Mouse (Mus musculus) hematopoietic stem cell, adult 5-6 weeks (primary cell): ENCODE measurements around the gene Cltc. TPM values are rescaled to one million over a fixed set of nuclear protein-coding genes. Genes with fewer than 3 reads are reported as not detected.
A peak's percentile ranks its signal among the peaks of the same experiment; 100 is the strongest.

Experiments
- ATAC-seq, 2 experiments: fragments of 125-278 bp in 1 of 2; replicated peaks in 1 of 2; 2 replicates each; pipeline ENCODE4 v1.8.0; 2016 to 2017; ENCODE audit warnings: inconsistent platforms in 2 of 2, mild to moderate bottlenecking in 2 of 2, moderate number of reproducible peaks in 2 of 2, low read depth in 1 of 2, moderate TSS enrichment in 1 of 2; ENCODE audit not compliant: low FRiP score in 2 of 2, poor library complexity in 2 of 2, severe bottlenecking in 2 of 2, insufficient read depth in 1 of 2, low TSS enrichment in 1 of 2
- total RNA-seq: library from RNA; stranded (forward); fragments of 172-1452, 232-1000 nt; gene quantifications from 2 replicates; pipeline ENCODE4 v1.2.3, GENCODE M21; 2017

Cltc gene
- total RNA-seq, 1 experiment from 2014 or later = 137 TPM

DNA sequence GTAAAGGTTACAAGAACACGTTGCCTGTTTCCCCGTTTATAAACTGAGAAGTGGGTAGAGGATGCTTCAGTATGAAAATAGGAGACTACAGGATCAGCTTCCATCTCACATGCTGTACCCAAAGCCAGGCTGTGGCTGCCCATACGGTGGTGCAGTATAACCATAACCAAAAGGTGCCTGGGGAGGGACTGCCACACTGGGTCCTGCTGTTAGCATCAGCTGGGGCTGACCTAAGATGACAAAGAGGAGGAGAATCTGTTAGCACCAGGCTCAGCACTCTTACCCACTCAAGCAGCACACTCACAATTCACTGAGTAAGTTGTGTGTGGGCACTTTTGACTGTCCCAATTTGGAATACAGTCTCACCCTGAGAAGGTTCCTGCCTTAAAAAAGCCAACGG is 61.9 kb downstream of the Cltc start:
- no peak for ATAC-seq

GRCm38 (mm10) chr11:86692546-86692945 is 64.8 kb downstream of the Cltc start:
- no peak for ATAC-seq

- ATAC-seq = no peak
Measured at GRCm38 (mm10) chr11:86691956-86692355, 65.4 kb downstream of the Cltc start.

- ATAC-seq = no peak
Measured at GRCm38 (mm10) chr11:86691482-86691881, 65.9 kb downstream of the Cltc start.

DNA sequence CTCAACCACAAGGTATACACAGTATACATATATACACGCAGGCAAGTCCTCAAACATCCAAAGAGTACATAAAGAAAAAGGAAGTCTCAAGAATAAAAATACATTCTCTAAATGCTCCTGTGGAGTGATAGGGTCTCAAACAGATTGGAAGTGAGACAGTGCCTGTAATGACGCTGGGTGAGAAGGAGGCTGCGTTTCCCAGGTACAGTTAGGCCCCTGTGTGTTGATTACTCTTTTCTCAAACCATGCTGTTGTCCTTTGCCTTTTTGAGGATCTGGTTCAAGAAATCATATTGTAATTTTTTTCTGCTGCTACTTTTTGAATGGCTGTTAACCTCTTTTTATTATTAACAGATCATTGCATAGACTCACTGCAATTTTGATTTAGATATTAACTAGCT is 67.0 kb downstream of the Cltc start:
- ATAC-seq = no peak

DNA sequence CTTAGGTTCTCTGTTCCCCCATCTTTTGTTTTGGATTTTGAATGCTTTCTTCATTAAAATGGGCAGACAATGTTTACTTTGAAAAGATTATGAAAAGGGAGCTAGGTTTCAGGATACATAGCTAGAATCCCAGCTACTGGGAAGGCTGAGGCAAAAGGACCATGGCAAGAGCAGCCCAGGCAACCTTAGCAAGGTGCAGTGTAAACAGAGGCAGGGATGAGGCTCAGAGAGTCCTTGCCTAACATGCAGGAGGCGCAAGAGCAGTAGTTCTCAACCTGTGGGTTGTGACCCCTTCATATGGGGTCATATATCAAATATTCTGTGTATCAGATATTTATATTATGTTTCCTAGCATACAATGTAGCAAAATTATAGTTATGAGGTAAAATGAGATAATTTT is 72.0 kb downstream of the Cltc start:
- no peak for ATAC-seq

DNA sequence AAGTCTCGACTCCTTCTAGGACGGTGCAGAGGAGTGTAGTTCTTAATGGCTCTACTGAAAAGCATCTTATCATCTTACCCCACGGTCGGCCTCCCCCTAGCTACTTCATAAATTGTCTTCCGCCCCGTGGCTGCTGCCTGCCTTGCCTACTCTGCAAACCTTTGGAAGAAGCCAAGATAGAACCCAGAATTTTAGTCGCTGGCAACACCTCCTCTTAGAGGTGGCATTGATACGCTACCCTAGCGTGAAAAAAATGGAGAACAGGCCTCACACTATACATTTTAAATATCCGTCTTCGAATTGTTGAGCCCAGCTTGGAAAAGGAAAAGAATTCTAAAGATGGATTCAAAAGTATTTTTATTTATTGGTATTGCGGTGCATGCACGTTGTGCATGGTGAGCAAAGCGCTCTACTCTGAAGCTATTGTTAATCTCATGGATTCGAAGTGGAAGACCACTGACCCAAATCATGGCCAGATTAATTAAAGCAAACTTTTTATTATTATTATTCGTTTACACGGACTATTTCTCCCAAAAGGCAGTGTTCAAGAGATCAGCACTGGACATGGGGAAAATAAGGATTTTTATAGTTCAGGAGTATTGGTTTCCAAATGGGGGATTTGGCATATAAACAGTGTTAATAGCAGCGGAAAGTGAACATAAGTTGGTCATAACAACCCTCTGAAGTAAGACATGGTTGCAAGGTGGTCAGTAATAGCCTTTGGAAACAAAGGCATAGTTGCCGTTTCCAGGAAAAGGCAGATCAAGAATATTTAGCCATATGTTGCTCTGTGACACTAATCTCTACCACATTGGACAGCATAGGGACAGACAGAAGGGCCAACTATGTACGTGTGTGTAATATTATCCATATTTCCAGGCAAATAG is 73.0 kb downstream of the Cltc start:
- no peak; a peak in 1 of 4 replicates for ATAC-seq

- ATAC-seq = peak; percentile 79 to 89
Measured at GRCm38 (mm10) chr11:86683395-86684125, 73.8 kb downstream of the Cltc start, which contains the start of the genes Vmp1 and Ptrh2. Vmp1 (minus strand) TSS chr11:86683836. Ptrh2 (plus strand) TSS chr11:86683985.

GRCm38 (mm10) chr11:86682861-86683260 is 74.5 kb downstream of the Cltc start:
- no peak for ATAC-seq

DNA sequence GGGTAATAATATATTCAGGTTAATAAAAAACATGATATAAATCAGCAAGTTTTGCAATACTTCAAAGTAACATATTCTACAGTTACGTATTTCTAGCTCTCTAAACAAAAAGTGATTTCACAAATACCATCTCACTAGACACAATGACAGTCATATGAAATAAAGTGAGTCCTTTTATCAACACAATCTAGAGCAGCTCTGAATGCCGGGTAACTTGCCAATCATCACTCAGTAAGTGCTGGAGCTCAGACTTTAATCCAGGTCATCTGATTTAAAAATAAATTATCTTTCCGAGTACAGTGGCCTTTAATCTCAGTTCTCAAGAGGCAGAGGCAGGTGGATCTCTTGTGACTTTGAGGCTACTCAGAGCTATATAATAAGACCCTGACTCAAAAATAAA is 75.9 kb downstream of the Cltc start:
- ATAC-seq = no peak

DNA sequence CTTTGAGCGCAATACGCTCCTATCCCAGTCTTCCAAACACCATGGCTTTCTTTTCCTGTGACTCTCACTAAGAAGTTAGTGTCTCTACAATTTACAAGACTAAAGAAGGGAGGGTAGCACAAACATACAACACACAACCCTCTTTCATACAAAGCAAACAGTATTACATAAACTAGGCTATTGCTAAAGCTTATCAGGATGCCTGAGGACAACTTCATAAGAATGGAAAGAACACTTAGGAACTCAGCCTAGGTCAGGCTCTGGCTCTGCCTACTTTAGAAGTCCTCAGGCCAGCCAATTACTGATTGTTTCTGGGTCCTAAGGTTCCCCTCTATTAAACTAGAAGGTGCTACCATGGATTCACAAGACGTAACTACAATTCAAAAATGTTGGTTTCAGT is 76.6 kb downstream of the Cltc start:
- ATAC-seq = no peak

- ATAC-seq = no peak
Measured at GRCm38 (mm10) chr11:86678957-86679356, 78.4 kb downstream of the Cltc start.

GRCm38 (mm10) chr11:86675520-86675919 is 81.8 kb downstream of the Cltc start:
- no peak for ATAC-seq

GRCm38 (mm10) chr11:86672772-86673171 is 84.6 kb downstream of the Cltc start:
- no peak for ATAC-seq

DNA sequence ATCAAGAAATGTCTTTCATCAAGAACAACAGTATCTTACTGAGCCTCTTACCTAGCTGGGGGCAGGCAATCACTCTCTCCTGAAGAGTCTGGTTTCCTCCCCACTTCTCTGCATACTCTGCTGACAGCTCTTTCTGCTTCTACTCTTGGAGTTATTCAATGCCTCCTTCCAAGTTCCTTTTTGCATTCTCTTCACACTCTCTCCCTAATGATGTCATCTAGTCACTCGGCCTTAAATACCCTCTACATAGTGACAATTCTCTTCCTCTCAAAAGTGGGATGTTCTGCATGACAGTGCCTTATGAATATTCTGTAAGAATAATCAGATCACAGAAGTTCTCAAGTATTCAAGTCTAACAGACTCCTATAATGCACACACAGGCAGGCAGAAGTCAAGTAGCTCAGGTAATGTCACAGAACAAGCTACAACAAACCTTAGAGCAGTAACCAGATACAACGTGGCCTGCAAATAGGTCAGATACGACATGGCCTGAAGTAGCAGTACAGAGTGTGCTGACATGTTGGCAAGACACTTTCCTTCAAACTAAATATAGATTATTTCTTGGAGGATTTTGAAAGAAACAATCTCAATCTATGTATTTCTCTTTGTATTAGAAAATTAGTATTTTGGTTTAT is 86.2 kb downstream of the Cltc start:
- ATAC-seq = no peak

- no peak for ATAC-seq
Measured at GRCm38 (mm10) chr11:86668169-86668568, 89.2 kb downstream of the Cltc start.

GRCm38 (mm10) chr11:86667553-86667952 is 89.8 kb downstream of the Cltc start:
- ATAC-seq = no peak

DNA sequence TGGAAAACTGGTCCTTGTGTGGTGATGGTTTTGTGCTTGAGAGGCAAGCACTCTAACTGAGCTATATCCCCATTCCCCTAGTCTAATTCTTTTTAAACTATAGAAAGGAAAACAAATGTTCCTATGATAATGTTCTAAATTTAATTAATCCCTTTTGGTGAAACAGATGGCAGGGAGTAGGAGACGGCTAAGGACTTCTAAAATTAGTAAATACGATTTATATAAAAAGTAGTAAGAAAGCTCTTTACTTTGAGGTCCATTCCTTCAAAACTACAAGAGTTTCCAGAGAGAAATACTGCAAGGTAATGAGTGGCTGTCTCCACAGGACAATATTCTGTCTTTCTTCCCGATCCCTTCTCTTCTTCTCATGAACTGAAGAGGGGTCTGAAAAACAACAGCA is 93.0 kb downstream of the Cltc start:
- no peak for ATAC-seq
